In genomic region chr10:4390550-4390949, GRCm38 (mm10) we compare ENCODE assay signal across 13 mouse cellular contexts. TPM values are rescaled to one million over a fixed set of nuclear protein-coding genes. Genes with fewer than 3 reads are reported as not detected.
DNase-seq lines count a peak whose midpoint lies in the region; ATAC-seq and TF ChIP-seq lines count a peak whose summit lies in the region.
"Had no signal": no experiment of that assay in that cellular context is flagged by ENCODE, and none has a peak within 500 bp of the region (broad histone marks: within the 10 kb centered on the region; RNA-seq: fewer than 3 reads in every experiment).

No protein-coding gene starts in this region.

- H3K4me3 ChIP-seq in embryonic facial prominence, embryonic 12.5 days: no peak overlapping the region
- H3K4me3 ChIP-seq in embryonic facial prominence, embryonic 10.5 days: no peak overlapping the region
- no peak overlapping the region for H3K4me3 ChIP-seq in heart, postnatal 0 days (ENCODE audit: low read depth, low read length)
- no peak overlapping the region for H3K4me3 ChIP-seq in lung, embryonic 15.5 days
- no peak overlapping the region for H3K4me3 ChIP-seq in midbrain, embryonic 15.5 days

- no peaks in the 10 kb centered on the region for H3K27me3 ChIP-seq in embryonic facial prominence, embryonic 12.5 days
- no peaks in the 10 kb centered on the region for H3K27me3 ChIP-seq in embryonic facial prominence, embryonic 10.5 days (replicated peaks; ENCODE audit: low read depth, poor library complexity, severe bottlenecking)
- H3K27me3 ChIP-seq in heart, postnatal 0 days (ENCODE audit: control insufficient read depth, insufficient read depth, low read length): no peaks in the 10 kb centered on the region
- H3K27me3 ChIP-seq in lung, embryonic 15.5 days: no peaks in the 10 kb centered on the region
- no peaks in the 10 kb centered on the region for H3K27me3 ChIP-seq in midbrain, embryonic 15.5 days (replicated peaks)

- H3K9ac ChIP-seq in embryonic facial prominence, embryonic 12.5 days: no peak overlapping the region
- H3K9ac ChIP-seq in heart, postnatal 0 days (replicated peaks; ENCODE audit: low read depth, low read length): no peak overlapping the region
- H3K9ac ChIP-seq in lung, embryonic 15.5 days: no peak overlapping the region
- no peak overlapping the region; the same call in 1 of the 2 replicates for H3K9ac ChIP-seq in midbrain, embryonic 15.5 days

- H3K4me2 ChIP-seq in embryonic facial prominence, embryonic 12.5 days (replicated peaks): peak overlapping the region; percentile 3; the same call in 1 of the 2 replicates
- H3K4me2 ChIP-seq in heart, postnatal 0 days (ENCODE audit: low read depth, low read length): no peak overlapping the region; the same call in 1 of the 2 replicates
- 0 out of 2 replicates have a peak overlapping the region, but pooled peaks have one; percentile 8 for H3K4me2 ChIP-seq in lung, embryonic 15.5 days
- H3K4me2 ChIP-seq in midbrain, embryonic 15.5 days: peak overlapping the region; percentile 8; the same call in 1 of the 2 replicates

- H3K36me3 ChIP-seq in embryonic facial prominence, embryonic 12.5 days: peaks cover 14% of the 10 kb centered on the region; the same call in 1 of the 2 replicates
- peaks cover 38% of the 10 kb centered on the region for H3K36me3 ChIP-seq in embryonic facial prominence, embryonic 10.5 days (replicated peaks)
- peaks cover 17% of the 10 kb centered on the region for H3K36me3 ChIP-seq in heart, postnatal 0 days (replicated peaks; ENCODE audit: control insufficient read depth, insufficient read depth, low read length)
- peaks cover 9% of the 10 kb centered on the region; the same call in 1 of the 2 replicates for H3K36me3 ChIP-seq in lung, embryonic 15.5 days
- no peaks in the 10 kb centered on the region for H3K36me3 ChIP-seq in midbrain, embryonic 15.5 days (replicated peaks)

- TF ChIP-seq EP300 in heart, postnatal 0 days (IDR thresholded peaks at IDR 0.05; ENCODE audit: low read depth): no peak

- no peak for TF ChIP-seq CTCF in heart, postnatal 0 days (IDR thresholded peaks at IDR 0.05; ENCODE audit: low read depth)

- 51% methylated on average over 2 of the region's 2 CpGs for WGBS in embryonic facial prominence, embryonic 12.5 days
- 72% methylated on average over 2 of the region's 2 CpGs for WGBS in embryonic facial prominence, embryonic 10.5 days
- WGBS in heart, postnatal 0 days: 50% methylated on average over 2 of the region's 2 CpGs
- 48% methylated on average over 2 of the region's 2 CpGs for WGBS in lung, embryonic 15.5 days
- 75% methylated on average over 2 of the region's 2 CpGs for WGBS in midbrain, embryonic 15.5 days

- ATAC-seq in embryonic facial prominence, embryonic 12.5 days (ENCODE audit: insufficient number of reproducible peaks, insufficient read depth, low FRiP score, low TSS enrichment): no peak
- no peak for ATAC-seq in heart, postnatal 0 days (ENCODE audit: insufficient read depth, low read depth)
- no peak for ATAC-seq in lung, embryonic 15.5 days (ENCODE audit: borderline replicate concordance, extremely low read depth, low FRiP score, low TSS enrichment)
- no peak for ATAC-seq in midbrain, embryonic 15.5 days (replicated peaks)

- DNase-seq in embryonic facial prominence, embryonic 10.5 days (ENCODE audit: low spot score): no peak
- DNase-seq in heart, postnatal 0 days (ENCODE audit: low spot score): no peak
- DNase-seq in heart, adult 8-10 months (ENCODE audit: low spot score): no peak
- no peak for DNase-seq in lung, adult 18-20 months
- no peak for DNase-seq in adrenal gland, postnatal 14 days
- DNase-seq: cerebellum, adult 9-10 months; gastrocnemius, postnatal 36 days; left cerebral cortex, postnatal 4 days; lung, postnatal 36 days had no signal

- H3K4me1 ChIP-seq in embryonic facial prominence, embryonic 12.5 days: peaks cover 32% of the 10 kb centered on the region
- peaks cover 44% of the 10 kb centered on the region for H3K4me1 ChIP-seq in embryonic facial prominence, embryonic 10.5 days
- peaks cover 30% of the 10 kb centered on the region for H3K4me1 ChIP-seq in heart, postnatal 0 days (ENCODE audit: control insufficient read depth, insufficient read depth)
- peaks cover 32% of the 10 kb centered on the region for H3K4me1 ChIP-seq in lung, embryonic 15.5 days
- peaks cover 41% of the 10 kb centered on the region for H3K4me1 ChIP-seq in midbrain, embryonic 15.5 days

- H3K27ac ChIP-seq in embryonic facial prominence, embryonic 12.5 days: no peak overlapping the region
- H3K27ac ChIP-seq in embryonic facial prominence, embryonic 10.5 days (replicated peaks): no peak overlapping the region
- H3K27ac ChIP-seq in heart, postnatal 0 days (ENCODE audit: low read depth): 0 out of 2 replicates have a peak overlapping the region, but pooled peaks have one; percentile 9
- H3K27ac ChIP-seq in lung, embryonic 15.5 days: no peak overlapping the region
- no peak overlapping the region for H3K27ac ChIP-seq in midbrain, embryonic 15.5 days
- H3K27ac ChIP-seq: kidney, postnatal 0 days had no signal

- no peaks in the 10 kb centered on the region for H3K9me3 ChIP-seq in embryonic facial prominence, embryonic 12.5 days
- no peaks in the 10 kb centered on the region for H3K9me3 ChIP-seq in embryonic facial prominence, embryonic 10.5 days
- no peaks in the 10 kb centered on the region for H3K9me3 ChIP-seq in heart, postnatal 0 days (replicated peaks; ENCODE audit: control insufficient read depth, low read length)
- no peaks in the 10 kb centered on the region for H3K9me3 ChIP-seq in lung, embryonic 15.5 days
- H3K9me3 ChIP-seq in midbrain, embryonic 15.5 days: no peaks in the 10 kb centered on the region

RNA-seq across cellular contexts. Expression of gene Zbtb2, which starts 2.6 kb away (rescaled TPM):
- polyA plus RNA-seq in embryonic facial prominence, embryonic 12.5 days (2016; fragmentation: Nextera tagmentation; extraction: Ambion mirVana): 17.8 and 18.0 TPM in 2 replicates
- 18.8 and 22.7 TPM in 2 replicates for polyA plus RNA-seq in embryonic facial prominence, embryonic 10.5 days (2016; fragmentation: Nextera tagmentation; extraction: Ambion mirVana)
- total RNA-seq in heart, postnatal 0 days (2014; rRNA removed; ENCODE audit: low replicate concordance): 16.3 and 19.8 TPM in 2 replicates
- 5.1 and 5.2 TPM in 2 replicates for polyA plus RNA-seq in heart, postnatal 0 days (2015; fragmentation: Nextera tagmentation; extraction: Ambion mirVana)
- 1 to 10 TPM; 5.4 to 6.9 (median 5.7) TPM for total RNA-seq in heart, adult 8-10 months (2022)
- polyA plus RNA-seq in lung, embryonic 15.5 days (2015; fragmentation: Nextera tagmentation; extraction: Ambion mirVana): 15.5 and 16.6 TPM in 2 replicates
- polyA plus RNA-seq in midbrain, embryonic 15.5 days (2015; fragmentation: Nextera tagmentation; extraction: Ambion mirVana): 16.5 and 16.6 TPM in 2 replicates
- total RNA-seq in adrenal gland, postnatal 14 days (2021): 11.7 and 12.3 TPM in 2 replicates

RNA-seq across cellular contexts. Expression of gene Rmnd1, which starts 41.6 kb away (rescaled TPM):
- 54.3 and 59.8 TPM in 2 replicates for polyA plus RNA-seq in embryonic facial prominence, embryonic 12.5 days (2016; fragmentation: Nextera tagmentation; extraction: Ambion mirVana)
- 46.5 and 52.5 TPM in 2 replicates for polyA plus RNA-seq in embryonic facial prominence, embryonic 10.5 days (2016; fragmentation: Nextera tagmentation; extraction: Ambion mirVana)
- 45.5 and 172 TPM in 2 replicates for total RNA-seq in heart, postnatal 0 days (2014; rRNA removed; ENCODE audit: low replicate concordance)
- 76.1 and 82.1 TPM in 2 replicates for polyA plus RNA-seq in heart, postnatal 0 days (2015; fragmentation: Nextera tagmentation; extraction: Ambion mirVana)
- total RNA-seq in heart, adult 8-10 months (2022): 10 to 100 TPM; 62.1 to 76.7 (median 69.4) TPM
- 41.6 and 47.9 TPM in 2 replicates for polyA plus RNA-seq in lung, embryonic 15.5 days (2015; fragmentation: Nextera tagmentation; extraction: Ambion mirVana)
- 51.4 and 51.6 TPM in 2 replicates for polyA plus RNA-seq in midbrain, embryonic 15.5 days (2015; fragmentation: Nextera tagmentation; extraction: Ambion mirVana)
- total RNA-seq in adrenal gland, postnatal 14 days (2021): 51.2 and 57.0 TPM in 2 replicates

RNA-seq across cellular contexts. Expression of gene Armt1, which starts 41.7 kb away (rescaled TPM):
- polyA plus RNA-seq in embryonic facial prominence, embryonic 12.5 days (2016; fragmentation: Nextera tagmentation; extraction: Ambion mirVana): 22.8 and 23.5 TPM in 2 replicates
- polyA plus RNA-seq in embryonic facial prominence, embryonic 10.5 days (2016; fragmentation: Nextera tagmentation; extraction: Ambion mirVana): 27.4 and 29.5 TPM in 2 replicates
- total RNA-seq in heart, postnatal 0 days (2014; rRNA removed; ENCODE audit: low replicate concordance): 10.0 and 14.7 TPM in 2 replicates
- 8.5 and 8.9 TPM in 2 replicates for polyA plus RNA-seq in heart, postnatal 0 days (2015; fragmentation: Nextera tagmentation; extraction: Ambion mirVana)
- total RNA-seq in heart, adult 8-10 months (2022): 10 to 100 TPM in 1 of 4 experiments, 1 to 10 TPM in 3; 7.8 to 11.7 (median 9.1) TPM
- polyA plus RNA-seq in lung, embryonic 15.5 days (2015; fragmentation: Nextera tagmentation; extraction: Ambion mirVana): 19.0 and 19.5 TPM in 2 replicates
- polyA plus RNA-seq in midbrain, embryonic 15.5 days (2015; fragmentation: Nextera tagmentation; extraction: Ambion mirVana): 11.4 and 11.8 TPM in 2 replicates
- total RNA-seq in adrenal gland, postnatal 14 days (2021): 15.7 and 20.1 TPM in 2 replicates
